Mouse (Mus musculus) right cerebral cortex, postnatal 14 days (tissue): ENCODE measurements at regions not wholly inside any gene's neighbourhood (a gene's known extent, or its start where the extent isn't known, plus 50 kb on each side); places are given as distances from the start of the nearest gene placed in this dataset.

Source experiments
- DNase-seq: peaks from one replicate; pipeline ENCODE4 v3.0.0; 2022

GRCm38 (mm10) chr12:107539683-107540082 lies 51.3 kb downstream of the 3110018I06Rik start:
- no peak for DNase-seq

- no peak for DNase-seq
These were observed 52.8 kb downstream of the 3110018I06Rik start for GRCm38 (mm10) chr12:107541196-107541595.

GRCm38 (mm10) chr12:107547194-107547885 lies 58.9 kb downstream of the 3110018I06Rik start:
- DNase-seq: no peak

GRCm38 (mm10) chr12:107547886-107548448 lies 59.5 kb downstream of the 3110018I06Rik start:
- DNase-seq: peak; percentile 16

GRCm38 (mm10) chr12:107549452-107550296 lies 61.2 kb downstream of the 3110018I06Rik start:
- DNase-seq: no peak

GRCm38 (mm10) chr12:107559191-107559590 lies 70.8 kb downstream of the 3110018I06Rik start:
- DNase-seq: no peak

GRCm38 (mm10) chr12:107560100-107560499 lies 71.7 kb downstream of the 3110018I06Rik start:
- no peak for DNase-seq

GRCm38 (mm10) chr12:107572586-107572985 lies 84.2 kb downstream of the 3110018I06Rik start:
- DNase-seq: no peak

- DNase-seq: no peak
These were observed 91.1 kb downstream of the 3110018I06Rik start for GRCm38 (mm10) chr12:107579508-107579907.

GRCm38 (mm10) chr12:107583151-107583720 lies 94.8 kb downstream of the 3110018I06Rik start:
- no peak for DNase-seq

GRCm38 (mm10) chr12:107585696-107586225 lies 97.3 kb downstream of the 3110018I06Rik start:
- DNase-seq: no peak

- DNase-seq: no peak
These were observed 107.8 kb downstream of the 3110018I06Rik start for GRCm38 (mm10) chr12:107596236-107596635.

GRCm38 (mm10) chr12:107600576-107600975 lies 112.1 kb downstream of the 3110018I06Rik start:
- no peak for DNase-seq

- DNase-seq: no peak
These were observed 120.5 kb downstream of the 3110018I06Rik start for GRCm38 (mm10) chr12:107608966-107609365.

GRCm38 (mm10) chr12:107609986-107610385 lies 121.6 kb downstream of the 3110018I06Rik start:
- DNase-seq: no peak

- DNase-seq: no peak
These were observed 129.0 kb downstream of the 3110018I06Rik start for GRCm38 (mm10) chr12:107617212-107617994.

- DNase-seq: no peak
These were observed 136.0 kb downstream of the 3110018I06Rik start for GRCm38 (mm10) chr12:107624446-107624845.

GRCm38 (mm10) chr12:107648008-107648407 lies 159.6 kb downstream of the 3110018I06Rik start:
- no peak for DNase-seq

- DNase-seq: no peak
These were observed 163.8 kb downstream of the 3110018I06Rik start for GRCm38 (mm10) chr12:107652126-107652728.

GRCm38 (mm10) chr12:107653131-107653530 lies 164.7 kb downstream of the 3110018I06Rik start:
- DNase-seq: no peak

- no peak for DNase-seq
These were observed 168.4 kb downstream of the 3110018I06Rik start for GRCm38 (mm10) chr12:107656846-107657245.

GRCm38 (mm10) chr12:107658241-107658640 lies 169.8 kb downstream of the 3110018I06Rik start:
- no peak for DNase-seq
